12 mouse cellular contexts compared by ENCODE assay signal in genomic region chr2:32343351-32343671, GRCm38 (mm10). TPM values are rescaled to one million over a fixed set of nuclear protein-coding genes. Genes with fewer than 3 reads are reported as not detected.
DNase-seq lines count a peak whose midpoint lies in the region; ATAC-seq and TF ChIP-seq lines count a peak whose summit lies in the region.
"Had no signal": no experiment of that assay in that cellular context is flagged by ENCODE, and none has a peak within 500 bp of the region (broad histone marks: within the 10 kb centered on the region; RNA-seq: fewer than 3 reads in every experiment).

No protein-coding gene starts in this region.

- no peak overlapping the region for H3K4me2 ChIP-seq in forebrain, embryonic 15.5 days (replicated peaks)
- H3K4me2 ChIP-seq in forebrain, embryonic 16.5 days (ENCODE audit: low read length): no peak overlapping the region
- no peak overlapping the region for H3K4me2 ChIP-seq in stomach, postnatal 0 days (replicated peaks; ENCODE audit: low read depth)
- H3K4me2 ChIP-seq: limb, embryonic 12.5 days; liver, embryonic 15.5 days had no signal

- no peaks in the 10 kb centered on the region for H3K36me3 ChIP-seq in forebrain, embryonic 15.5 days
- no peaks in the 10 kb centered on the region for H3K36me3 ChIP-seq in forebrain, embryonic 16.5 days (ENCODE audit: control insufficient read depth, insufficient read depth)
- no peaks in the 10 kb centered on the region for H3K36me3 ChIP-seq in stomach, postnatal 0 days (ENCODE audit: control insufficient read depth, insufficient read depth, low read length)
- H3K36me3 ChIP-seq: G1E; liver, embryonic 15.5 days had no signal

- WGBS in forebrain, embryonic 15.5 days: 97% methylated on average over 2 of the region's 2 CpGs
- 94% methylated on average over 2 of the region's 2 CpGs for WGBS in forebrain, embryonic 16.5 days
- WGBS in stomach, postnatal 0 days: 95% methylated on average over 2 of the region's 2 CpGs

- DNase-seq in left cerebral cortex, adult 2 months (ENCODE audit: extremely low spot score in 1 of 2, low spot score in 2 of 2): no peak
- no peak for DNase-seq in left cerebral cortex, postnatal 36 days (ENCODE audit: low spot score in 2 of 2)
- DNase-seq in stomach, postnatal 0 days (ENCODE audit: low spot score): no peak
- DNase-seq in frontal cortex, postnatal 10 days (ENCODE audit: low spot score in 2 of 2): no peak
- DNase-seq: kidney, adult 8-10 months; thymus, adult 18-20 months had no signal

- TF ChIP-seq EP300 in stomach, postnatal 0 days (optimal IDR thresholded peaks at IDR 0.05): no peak

- no peaks in the 10 kb centered on the region for H3K9me3 ChIP-seq in forebrain, embryonic 15.5 days
- H3K9me3 ChIP-seq in forebrain, embryonic 16.5 days (ENCODE audit: control insufficient read depth, low read length): no peaks in the 10 kb centered on the region
- H3K9me3 ChIP-seq in stomach, postnatal 0 days (ENCODE audit: control insufficient read depth, low read length): no peaks in the 10 kb centered on the region
- H3K9me3 ChIP-seq: G1E; limb, embryonic 12.5 days; liver, embryonic 15.5 days had no signal

- ATAC-seq in forebrain, embryonic 15.5 days (replicated peaks): no peak
- no peak for ATAC-seq in forebrain, embryonic 16.5 days
- no peak for ATAC-seq in stomach, postnatal 0 days (ENCODE audit: low FRiP score, low TSS enrichment)

- H3K27ac ChIP-seq in forebrain, embryonic 15.5 days (replicated peaks): peak overlapping the region; percentile 45; the same call in 1 of the 2 replicates
- no peak overlapping the region for H3K27ac ChIP-seq in forebrain, embryonic 16.5 days (ENCODE audit: low read length)
- H3K27ac ChIP-seq in left cerebral cortex, adult 2 months: peak overlapping the region; percentile 96
- H3K27ac ChIP-seq in embryonic fibroblast, embryonic 13.5 days (ENCODE audit: insufficient read depth, low read length): peak overlapping the region; percentile 85
- H3K27ac ChIP-seq in stomach, postnatal 0 days (replicated peaks): peak overlapping the region; percentile 41
- H3K27ac ChIP-seq: limb, embryonic 12.5 days; liver, embryonic 15.5 days had no signal

- no peaks in the 10 kb centered on the region for H3K27me3 ChIP-seq in forebrain, embryonic 15.5 days
- H3K27me3 ChIP-seq in forebrain, embryonic 16.5 days (replicated peaks; ENCODE audit: control insufficient read depth, insufficient read depth, low read length): no peaks in the 10 kb centered on the region
- no peaks in the 10 kb centered on the region for H3K27me3 ChIP-seq in stomach, postnatal 0 days (ENCODE audit: control insufficient read depth, insufficient read depth, low read length)
- H3K27me3 ChIP-seq: limb, embryonic 12.5 days had no signal

- no peak for TF ChIP-seq CTCF in left cerebral cortex, adult 2 months (IDR thresholded peaks at IDR 0.05)
- no peak for TF ChIP-seq CTCF in embryonic fibroblast, embryonic 13.5 days (IDR thresholded peaks at IDR 0.05; ENCODE audit: borderline replicate concordance, insufficient read depth, low read length)
- no peak for TF ChIP-seq CTCF in stomach, postnatal 0 days (IDR thresholded peaks at IDR 0.05; ENCODE audit: low read depth)

- TF ChIP-seq POLR2A in embryonic fibroblast, embryonic 13.5 days (IDR thresholded peaks at IDR 0.05; ENCODE audit: low read depth, low read length): no peak

- no peak overlapping the region for H3K4me3 ChIP-seq in forebrain, embryonic 15.5 days
- H3K4me3 ChIP-seq in forebrain, embryonic 16.5 days (replicated peaks; ENCODE audit: low read length): no peak overlapping the region
- H3K4me3 ChIP-seq in left cerebral cortex, adult 2 months: no peak overlapping the region
- H3K4me3 ChIP-seq in embryonic fibroblast, embryonic 13.5 days (ENCODE audit: insufficient read depth, low read length): no peak overlapping the region
- H3K4me3 ChIP-seq in stomach, postnatal 0 days (ENCODE audit: low read depth, low read length): no peak overlapping the region
- H3K4me3 ChIP-seq: limb, embryonic 12.5 days; liver, embryonic 15.5 days had no signal

- H3K4me1 ChIP-seq in forebrain, embryonic 15.5 days: peaks cover 16% of the 10 kb centered on the region
- H3K4me1 ChIP-seq in forebrain, embryonic 16.5 days (replicated peaks; ENCODE audit: control insufficient read depth, insufficient read depth, low read length): peaks cover 8% of the 10 kb centered on the region
- peaks cover 12% of the 10 kb centered on the region for H3K4me1 ChIP-seq in embryonic fibroblast, embryonic 13.5 days (ENCODE audit: control insufficient read depth, insufficient read depth, low read length)
- H3K4me1 ChIP-seq in stomach, postnatal 0 days (replicated peaks; ENCODE audit: control insufficient read depth, insufficient read depth): no peaks in the 10 kb centered on the region
- H3K4me1 ChIP-seq: liver, embryonic 15.5 days had no signal

- intact Hi-C loops in left cerebral cortex, adult 2 months (cut with DNase I): no loop called here
- intact Hi-C loops in left cerebral cortex, postnatal 36 days (cut with DNase I): no loop called here

- no peak overlapping the region for H3K9ac ChIP-seq in forebrain, embryonic 15.5 days (replicated peaks)
- H3K9ac ChIP-seq in forebrain, embryonic 16.5 days (replicated peaks; ENCODE audit: low read depth, low read length): no peak overlapping the region
- no peak overlapping the region for H3K9ac ChIP-seq in stomach, postnatal 0 days (ENCODE audit: low read length)
- H3K9ac ChIP-seq: limb, embryonic 12.5 days; liver, embryonic 15.5 days had no signal

RNA-seq across cellular contexts. Expression of gene Ciz1, which starts 8.8 kb away (rescaled TPM):
- polyA plus RNA-seq in forebrain, embryonic 15.5 days (2015; fragmentation: Nextera tagmentation; extraction: Ambion mirVana): 54.0 and 55.3 TPM in 2 replicates
- 64.3 and 64.6 TPM in 2 replicates for polyA plus RNA-seq in forebrain, embryonic 16.5 days (2015; fragmentation: Nextera tagmentation; extraction: Ambion mirVana)
- 10 to 100 TPM; 89.7 to 90.1 TPM for total RNA-seq in left cerebral cortex, adult 2 months (2021)
- total RNA-seq in left cerebral cortex, postnatal 36 days (2021): 10 to 100 TPM; 60.4 to 97.8 TPM
- polyA plus RNA-seq in embryonic fibroblast, embryonic 13.5 days (2011; ENCODE audit: insufficient read length, low read depth, missing spikeins): 41.8 and 47.6 TPM in 2 replicates
- 14.0 and 16.1 TPM in 2 replicates for polyA plus RNA-seq in stomach, postnatal 0 days (2015; fragmentation: Nextera tagmentation; extraction: Ambion mirVana)

RNA-seq across cellular contexts. Expression of gene Dnm1, which starts 9.8 kb away (rescaled TPM):
- polyA plus RNA-seq in forebrain, embryonic 15.5 days (2015; fragmentation: Nextera tagmentation; extraction: Ambion mirVana): 23.7 and 29.1 TPM in 2 replicates
- polyA plus RNA-seq in forebrain, embryonic 16.5 days (2015; fragmentation: Nextera tagmentation; extraction: Ambion mirVana): 26.9 and 38.4 TPM in 2 replicates
- total RNA-seq in left cerebral cortex, adult 2 months (2021): 1,000 to 10,000 TPM; 1,259 to 1,310 TPM
- total RNA-seq in left cerebral cortex, postnatal 36 days (2021): 1,000 to 10,000 TPM; 1,215 to 1,406 TPM
- polyA plus RNA-seq in embryonic fibroblast, embryonic 13.5 days (2011; ENCODE audit: insufficient read length, low read depth, missing spikeins): 37.2 and 52.6 TPM in 2 replicates
- polyA plus RNA-seq in stomach, postnatal 0 days (2015; fragmentation: Nextera tagmentation; extraction: Ambion mirVana): 5.6 and 6.2 TPM in 2 replicates

RNA-seq across cellular contexts. Expression of gene 1110008P14Rik, which starts 38.4 kb away (rescaled TPM):
- polyA plus RNA-seq in forebrain, embryonic 15.5 days (2015; fragmentation: Nextera tagmentation; extraction: Ambion mirVana): 79.5 and 80.9 TPM in 2 replicates
- 67.8 and 77.7 TPM in 2 replicates for polyA plus RNA-seq in forebrain, embryonic 16.5 days (2015; fragmentation: Nextera tagmentation; extraction: Ambion mirVana)
- total RNA-seq in left cerebral cortex, adult 2 months (2021): 100 to 1,000 TPM; 341 to 349 TPM
- total RNA-seq in left cerebral cortex, postnatal 36 days (2021): 100 to 1,000 TPM; 312 to 437 TPM
- polyA plus RNA-seq in embryonic fibroblast, embryonic 13.5 days (2011; ENCODE audit: insufficient read length, low read depth, missing spikeins): 28.8 and 30.3 TPM in 2 replicates
- 85.0 and 90.1 TPM in 2 replicates for polyA plus RNA-seq in stomach, postnatal 0 days (2015; fragmentation: Nextera tagmentation; extraction: Ambion mirVana)

RNA-seq across cellular contexts. Expression of gene Lcn2, which starts 44.7 kb away (rescaled TPM):
- polyA plus RNA-seq in forebrain, embryonic 15.5 days (2015; fragmentation: Nextera tagmentation; extraction: Ambion mirVana): 0.51 and 0.63 TPM in 2 replicates
- not detected in 2 replicates for polyA plus RNA-seq in forebrain, embryonic 16.5 days (2015; fragmentation: Nextera tagmentation; extraction: Ambion mirVana)
- 10 to 100 TPM in 1 of 2 experiments, under 1 TPM in 1; 0.44 to 19.4 TPM for total RNA-seq in left cerebral cortex, adult 2 months (2021)
- total RNA-seq in left cerebral cortex, postnatal 36 days (2021): 1 to 10 TPM in 1 of 2 experiments, under 1 TPM in 1; 0.91 to 1.8 TPM
- not detected in 2 replicates for polyA plus RNA-seq in embryonic fibroblast, embryonic 13.5 days (2011; ENCODE audit: insufficient read length, low read depth, missing spikeins)
- polyA plus RNA-seq in stomach, postnatal 0 days (2015; fragmentation: Nextera tagmentation; extraction: Ambion mirVana): 1.8 TPM in 2 replicates
- total RNA-seq: G1E had no signal

RNA-seq across cellular contexts. Expression of gene Ptges2, which starts 52.4 kb away (rescaled TPM):
- 39.9 and 40.3 TPM in 2 replicates for polyA plus RNA-seq in forebrain, embryonic 15.5 days (2015; fragmentation: Nextera tagmentation; extraction: Ambion mirVana)
- polyA plus RNA-seq in forebrain, embryonic 16.5 days (2015; fragmentation: Nextera tagmentation; extraction: Ambion mirVana): 35.6 and 42.7 TPM in 2 replicates
- 10 to 100 TPM; 47.2 to 47.8 TPM for total RNA-seq in left cerebral cortex, adult 2 months (2021)
- 10 to 100 TPM; 40.6 to 54.8 TPM for total RNA-seq in left cerebral cortex, postnatal 36 days (2021)
- 14.3 and 18.0 TPM in 2 replicates for polyA plus RNA-seq in embryonic fibroblast, embryonic 13.5 days (2011; ENCODE audit: insufficient read length, low read depth, missing spikeins)
- 31.6 and 33.0 TPM in 2 replicates for polyA plus RNA-seq in stomach, postnatal 0 days (2015; fragmentation: Nextera tagmentation; extraction: Ambion mirVana)
